Mouse (Mus musculus) ES-E14 (cell line): ENCODE measurements at regions not wholly inside any gene's neighbourhood (a gene's known extent, or its start where the extent isn't known, plus 50 kb on each side); places are given as distances from the start of the nearest gene placed in this dataset.

Source experiments
- MAFK ChIP-seq: IDR thresholded peaks from 2 replicates; pipeline ENCODE4 v1.6.1; 2014; ENCODE audit warnings: mild to moderate bottlenecking, low read depth, low read length, inconsistent platforms; ENCODE audit not compliant: insufficient read depth
- ZC3H11A ChIP-seq: IDR thresholded peaks from 2 replicates; pipeline ENCODE4 v1.6.1; 2012; ENCODE audit warnings: low read depth, mild to moderate bottlenecking, inconsistent platforms, low read length, borderline replicate concordance

GRCm38 (mm10) chr5:81988069-81988468 lies 968.1 kb downstream of the Adgrl3 start:
- TF ChIP-seq ZC3H11A (no peak), MAFK (no peak)
